Mouse (Mus musculus): ENCODE data around the gene Nup54.
A peak's percentile ranks its signal among the peaks of the same experiment; 100 is the strongest.

Gene Nup54

GRCm38 (mm10) chr5:92413271-92413981, 21.6 kb downstream of the Nup54 start:
- DNase-seq (ENCODE audit: low spot score in 2 of 2), result no peak

- no peak for DNase-seq (ENCODE audit: low spot score in 2 of 2)
These were observed 23.4 kb downstream of the Nup54 start for GRCm38 (mm10) chr5:92411461-92412140.

GRCm38 (mm10) chr5:92410486-92410885, 24.5 kb downstream of the Nup54 start:
- DNase-seq (ENCODE audit: low spot score in 2 of 2), result no peak

GRCm38 (mm10) chr5:92409361-92410155, 25.5 kb downstream of the Nup54 start:
- no peak for DNase-seq (ENCODE audit: low spot score in 2 of 2)

- DNase-seq (ENCODE audit: low spot score in 2 of 2), result no peak
These were observed 30.7 kb downstream of the Nup54 start for GRCm38 (mm10) chr5:92404400-92404678.

GRCm38 (mm10) chr5:92403562-92404399, 31.2 kb downstream of the Nup54 start:
- DNase-seq (ENCODE audit: low spot score in 2 of 2), result no peak

GRCm38 (mm10) chr5:92402816-92403215, 32.2 kb downstream of the Nup54 start:
- peak in 1 of 2 experiments; percentile 13 for DNase-seq (ENCODE audit: low spot score in 2 of 2)

GRCm38 (mm10) chr5:92398153-92398552, 36.9 kb downstream of the Nup54 start:
- peak in 1 of 2 experiments; percentile 71 for DNase-seq (ENCODE audit: low spot score in 2 of 2)

GRCm38 (mm10) chr5:92396476-92396875, 38.5 kb downstream of the Nup54 start:
- DNase-seq (ENCODE audit: low spot score in 2 of 2), result no peak

- DNase-seq (ENCODE audit: low spot score in 2 of 2), result no peak
These were observed 39.3 kb downstream of the Nup54 start for GRCm38 (mm10) chr5:92395764-92396163.

GRCm38 (mm10) chr5:92393863-92394262, 41.2 kb downstream of the Nup54 start:
- DNase-seq (ENCODE audit: low spot score in 2 of 2), result no peak

GRCm38 (mm10) chr5:92392542-92392941, 42.5 kb downstream of the Nup54 start:
- no peak for DNase-seq (ENCODE audit: low spot score in 2 of 2)

GRCm38 (mm10) chr5:92390615-92391014, 44.4 kb downstream of the Nup54 start:
- DNase-seq (ENCODE audit: low spot score in 2 of 2), result no peak

GRCm38 (mm10) chr5:92389977-92390376, 45.0 kb downstream of the Nup54 start:
- DNase-seq (ENCODE audit: low spot score in 2 of 2), result no peak

- DNase-seq (ENCODE audit: low spot score in 2 of 2), result no peak
These were observed 47.6 kb downstream of the Nup54 start for GRCm38 (mm10) chr5:92387433-92387832.

GRCm38 (mm10) chr5:92386643-92387042, 48.4 kb downstream of the Nup54 start:
- no peak for DNase-seq (ENCODE audit: low spot score in 2 of 2)

GRCm38 (mm10) chr5:92386102-92386501, 48.9 kb downstream of the Nup54 start:
- no peak for DNase-seq (ENCODE audit: low spot score in 2 of 2)

GRCm38 (mm10) chr5:92384855-92385254, 50.2 kb downstream of the Nup54 start:
- DNase-seq (ENCODE audit: low spot score in 2 of 2), result no peak

- DNase-seq (ENCODE audit: low spot score in 2 of 2), result no peak
These were observed 51.3 kb downstream of the Nup54 start for GRCm38 (mm10) chr5:92383747-92384146.

- DNase-seq (ENCODE audit: low spot score in 2 of 2), result no peak
These were observed 52.7 kb downstream of the Nup54 start for GRCm38 (mm10) chr5:92382349-92382679.

GRCm38 (mm10) chr5:92381550-92382348, 53.3 kb downstream of the Nup54 start:
- peak in 1 of 2 experiments; percentile 86 for DNase-seq (ENCODE audit: low spot score in 2 of 2)
